Mouse (Mus musculus): ENCODE measurements around the gene Tspan18.

DNA sequence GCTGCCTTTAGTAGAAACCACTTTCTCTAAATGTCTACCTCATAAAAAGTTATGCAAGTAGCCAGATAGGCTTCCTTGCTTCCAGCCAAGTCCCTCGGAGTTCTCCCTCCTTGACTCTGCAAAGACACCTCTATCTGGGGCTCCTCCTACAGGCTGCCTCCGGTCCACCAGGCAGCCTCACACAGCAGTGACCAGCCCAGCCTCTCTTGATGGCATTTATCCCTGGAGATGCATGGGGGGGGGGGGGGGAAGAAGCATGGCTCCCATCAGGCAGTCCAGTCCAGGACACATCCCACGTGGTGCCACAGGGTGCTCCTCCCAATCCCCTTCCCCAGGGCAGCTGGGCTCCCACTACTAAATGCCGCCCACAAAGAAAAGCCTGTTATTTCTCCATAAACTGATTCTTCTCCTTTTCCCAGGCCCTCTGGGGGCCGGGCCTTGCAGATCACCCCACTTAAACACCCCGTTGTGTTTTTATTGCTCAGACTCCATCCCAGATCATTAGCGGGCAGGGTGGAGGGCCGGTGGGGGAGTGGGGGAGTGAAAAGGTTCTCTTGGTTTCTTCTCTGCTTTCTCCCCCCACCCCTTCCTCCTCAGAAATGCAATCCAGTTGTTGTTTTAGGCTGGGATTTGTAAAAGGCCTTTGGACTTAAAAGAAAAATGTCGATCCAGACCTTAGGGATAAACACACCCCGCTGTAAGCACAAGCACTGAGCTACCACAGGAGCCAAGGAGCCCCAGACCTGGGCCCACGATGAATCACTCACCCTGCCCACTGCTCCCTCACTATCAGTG is 55.9 kb downstream of the Tspan18 start:
- TF ChIP-seq GATA1 (IDR thresholded peaks at IDR 0.05; ENCODE audit: borderline replicate concordance, low read length) (no peak), FLI1 (IDR thresholded peaks at IDR 0.05; ENCODE audit: low read length) (no peak)
